Mouse (Mus musculus): ENCODE results near the gene Tanc1.

Gene Tanc1

GRCm38 (mm10) chr2:59675270-59675995, 63.6 kb downstream of the Tanc1 start:
- TF ChIP-seq CTCF (conservative IDR thresholded peaks at IDR 0.05; ENCODE audit: low read length) (no peak), NANOG (IDR thresholded peaks at IDR 0.05; ENCODE audit: borderline replicate concordance, low read length) (no peak), POU5F1 (IDR thresholded peaks at IDR 0.05; ENCODE audit: borderline replicate concordance, low read length) (no peak)
- H3K4me1 ChIP-seq (replicated peaks; ENCODE audit: low read depth, low read length): peaks cover 97% of the 10 kb centered on the region
- peak overlapping the region; percentile 51 for H3K4me3 ChIP-seq (replicated peaks; ENCODE audit: low read length)
- H3K9me3 ChIP-seq (ENCODE audit: low read length): no peaks in the 10 kb centered on the region
- peaks cover 8% of the 10 kb centered on the region; the same call in 1 of the 2 replicates for H3K36me3 ChIP-seq (ENCODE audit: insufficient read depth, low read length)
- no peaks in the 10 kb centered on the region for H3K27me3 ChIP-seq (ENCODE audit: insufficient read depth, low read length)

DNA sequence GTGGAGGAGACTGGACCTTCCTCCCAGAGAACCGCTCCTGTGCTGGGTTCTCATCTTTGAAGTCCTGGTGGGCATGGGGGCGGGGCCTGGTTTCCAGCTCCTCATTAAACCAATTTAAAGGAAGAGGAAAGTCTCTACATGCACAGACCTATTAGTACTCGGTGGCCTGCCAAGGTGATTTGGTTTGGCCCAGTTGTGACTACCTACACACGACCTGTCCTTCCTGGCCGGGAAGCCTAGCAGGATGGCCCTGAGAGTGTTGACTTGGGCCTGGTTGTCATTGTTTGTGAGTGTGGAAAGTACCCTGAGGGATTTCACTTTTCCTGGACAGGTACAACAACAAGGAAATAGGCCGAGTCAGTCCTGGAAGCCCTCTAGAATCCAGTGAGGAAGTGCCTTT, 64.2 kb downstream of the Tanc1 start:
- Histone ChIP-seq H3K4me1 (replicated peaks; ENCODE audit: low read depth, low read length) (peaks cover 97% of the 10 kb centered on the region), H3K27me3 (ENCODE audit: insufficient read depth, low read length) (no peaks in the 10 kb centered on the region), H3K9me3 (ENCODE audit: low read length) (no peaks in the 10 kb centered on the region), H3K4me3 (replicated peaks; ENCODE audit: low read length) (peak overlapping the region; percentile 51; the same call in 1 of the 2 replicates), H3K36me3 (ENCODE audit: insufficient read depth, low read length) (peaks cover 11% of the 10 kb centered on the region; the same call in 1 of the 2 replicates)
- TF ChIP-seq POU5F1 (IDR thresholded peaks at IDR 0.05; ENCODE audit: borderline replicate concordance, low read length) (no peak), CTCF (conservative IDR thresholded peaks at IDR 0.05; ENCODE audit: low read length) (no peak), NANOG (IDR thresholded peaks at IDR 0.05; ENCODE audit: borderline replicate concordance, low read length) (no peak)

DNA sequence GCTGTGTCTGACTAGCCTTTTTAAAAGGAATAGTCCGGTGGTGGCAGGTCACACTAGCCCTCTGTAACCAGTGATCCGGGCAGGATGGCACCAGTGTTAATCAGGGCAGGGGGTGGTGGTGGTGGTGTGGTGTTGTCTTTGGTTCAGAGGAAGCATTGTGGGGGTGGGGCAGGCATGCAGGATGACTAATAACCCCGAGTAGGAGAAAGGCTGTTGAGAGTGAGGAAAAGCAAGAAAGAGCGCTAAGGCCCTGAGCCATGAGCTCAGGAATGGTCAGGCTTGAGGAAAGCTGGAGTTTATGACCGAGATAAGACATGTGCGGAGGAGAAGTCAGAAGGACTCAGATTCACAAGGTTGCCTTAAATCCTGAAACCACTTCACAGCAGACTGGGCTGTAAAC, 64.6 kb downstream of the Tanc1 start:
- Histone ChIP-seq H3K36me3 (ENCODE audit: insufficient read depth, low read length) (peaks cover 11% of the 10 kb centered on the region; the same call in 1 of the 2 replicates), H3K4me1 (replicated peaks; ENCODE audit: low read depth, low read length) (peaks cover 97% of the 10 kb centered on the region), H3K27me3 (ENCODE audit: insufficient read depth, low read length) (no peaks in the 10 kb centered on the region), H3K9me3 (ENCODE audit: low read length) (no peaks in the 10 kb centered on the region), H3K4me3 (replicated peaks; ENCODE audit: low read length) (peak overlapping the region; percentile 51; the same call in 1 of the 2 replicates)
- TF ChIP-seq CTCF (conservative IDR thresholded peaks at IDR 0.05; ENCODE audit: low read length) (no peak), POU5F1 (IDR thresholded peaks at IDR 0.05; ENCODE audit: borderline replicate concordance, low read length) (no peak), NANOG (IDR thresholded peaks at IDR 0.05; ENCODE audit: borderline replicate concordance, low read length) (no peak)

DNA sequence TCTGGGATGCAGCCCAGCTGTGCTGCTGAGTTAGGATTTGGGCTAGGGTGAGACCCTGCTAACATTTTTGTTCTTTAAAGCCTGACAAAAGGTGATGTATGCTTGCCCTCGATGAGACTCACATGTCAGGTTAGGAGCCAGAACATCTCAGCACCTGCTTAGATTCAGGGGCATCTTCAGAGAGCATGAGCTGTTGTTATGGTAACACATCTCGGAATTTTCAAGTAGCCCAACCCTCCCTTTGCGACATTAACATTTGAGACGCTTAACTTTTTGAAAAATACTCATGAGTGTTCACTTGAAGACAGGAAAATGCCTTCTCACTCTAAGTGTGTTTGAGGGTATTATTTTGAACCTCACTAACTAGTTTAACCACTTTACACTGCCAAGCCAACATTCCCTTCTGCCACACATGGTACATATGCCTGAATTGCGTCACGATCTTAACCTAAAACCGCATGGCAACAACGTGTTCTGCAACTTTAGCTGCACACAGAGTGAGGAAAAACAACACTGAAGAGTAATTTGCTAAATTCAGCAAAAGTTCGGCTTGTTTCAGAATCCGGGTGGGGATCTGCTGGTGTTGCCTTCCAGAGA, 67.7 kb downstream of the Tanc1 start:
- Histone ChIP-seq H3K27me3 (ENCODE audit: insufficient read depth, low read length) (no peaks in the 10 kb centered on the region), H3K4me3 (replicated peaks; ENCODE audit: low read length) (peak overlapping the region; percentile 23; the same call in 1 of the 2 replicates), H3K36me3 (ENCODE audit: insufficient read depth, low read length) (0 out of 2 replicates have a peak, but pooled peaks cover 20% of the 10 kb centered on the region), H3K4me1 (replicated peaks; ENCODE audit: low read depth, low read length) (peaks cover 93% of the 10 kb centered on the region), H3K9me3 (ENCODE audit: low read length) (no peaks in the 10 kb centered on the region)
- no peak for TF ChIP-seq NANOG (IDR thresholded peaks at IDR 0.05; ENCODE audit: borderline replicate concordance, low read length)
- TF ChIP-seq POU5F1 (IDR thresholded peaks at IDR 0.05; ENCODE audit: borderline replicate concordance, low read length): no peak
- no peak for TF ChIP-seq CTCF (conservative IDR thresholded peaks at IDR 0.05; ENCODE audit: low read length)

DNA sequence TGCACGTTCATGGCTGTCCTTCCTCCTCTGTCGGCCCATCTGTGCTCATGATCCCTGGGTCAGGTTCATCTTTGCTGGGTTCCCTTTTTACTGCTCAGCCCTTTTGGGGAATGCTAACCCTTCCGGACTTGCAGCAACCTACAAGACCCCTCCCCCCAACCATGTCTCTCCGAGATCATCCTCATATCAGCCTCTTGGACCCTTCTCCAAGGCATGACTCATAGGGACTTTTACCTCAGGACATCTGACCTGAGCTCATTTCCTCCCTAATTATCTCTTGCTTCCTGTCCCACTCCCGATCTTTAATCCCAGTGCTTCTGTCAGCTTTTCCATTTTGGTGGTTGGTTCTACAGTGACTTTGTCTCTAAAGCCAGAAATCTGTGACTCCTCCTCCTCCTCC, 68.9 kb downstream of the Tanc1 start:
- peaks cover 92% of the 10 kb centered on the region for H3K4me1 ChIP-seq (replicated peaks; ENCODE audit: low read depth, low read length)
- H3K4me3 ChIP-seq (replicated peaks; ENCODE audit: low read length): no peak overlapping the region
- no peaks in the 10 kb centered on the region for H3K27me3 ChIP-seq (ENCODE audit: insufficient read depth, low read length)
- no peaks in the 10 kb centered on the region for H3K9me3 ChIP-seq (ENCODE audit: low read length)
- no peak for TF ChIP-seq POU5F1 (IDR thresholded peaks at IDR 0.05; ENCODE audit: borderline replicate concordance, low read length)
- TF ChIP-seq CTCF (conservative IDR thresholded peaks at IDR 0.05; ENCODE audit: low read length): no peak
- no peak for TF ChIP-seq NANOG (IDR thresholded peaks at IDR 0.05; ENCODE audit: borderline replicate concordance, low read length)
- 0 out of 2 replicates have a peak, but pooled peaks cover 20% of the 10 kb centered on the region for H3K36me3 ChIP-seq (ENCODE audit: insufficient read depth, low read length)

DNA sequence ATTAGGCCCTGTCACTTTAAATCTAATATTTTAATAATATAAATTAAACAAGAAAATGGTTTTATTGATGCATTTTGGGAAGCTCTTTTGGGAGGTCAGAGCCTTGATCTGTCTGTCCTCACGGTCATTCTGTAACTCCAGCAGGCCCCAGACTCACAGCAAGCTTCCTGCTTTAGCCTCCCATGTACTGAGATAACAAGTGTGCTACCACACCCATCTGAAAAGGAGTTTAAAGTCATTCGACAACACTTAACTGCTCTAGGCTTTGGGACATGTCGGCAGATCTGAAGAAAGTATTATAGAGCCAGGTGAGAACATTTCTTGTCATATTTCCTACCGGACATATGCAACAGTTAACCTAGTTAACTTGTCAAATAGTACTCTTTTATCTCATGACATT, 69.3 kb downstream of the Tanc1 start:
- Histone ChIP-seq H3K27me3 (ENCODE audit: insufficient read depth, low read length) (no peaks in the 10 kb centered on the region), H3K36me3 (ENCODE audit: insufficient read depth, low read length) (0 out of 2 replicates have a peak, but pooled peaks cover 20% of the 10 kb centered on the region), H3K4me1 (replicated peaks; ENCODE audit: low read depth, low read length) (peaks cover 92% of the 10 kb centered on the region), H3K4me3 (replicated peaks; ENCODE audit: low read length) (no peak overlapping the region), H3K9me3 (ENCODE audit: low read length) (no peaks in the 10 kb centered on the region)
- TF ChIP-seq CTCF (conservative IDR thresholded peaks at IDR 0.05; ENCODE audit: low read length) (no peak), NANOG (IDR thresholded peaks at IDR 0.05; ENCODE audit: borderline replicate concordance, low read length) (no peak)

DNA sequence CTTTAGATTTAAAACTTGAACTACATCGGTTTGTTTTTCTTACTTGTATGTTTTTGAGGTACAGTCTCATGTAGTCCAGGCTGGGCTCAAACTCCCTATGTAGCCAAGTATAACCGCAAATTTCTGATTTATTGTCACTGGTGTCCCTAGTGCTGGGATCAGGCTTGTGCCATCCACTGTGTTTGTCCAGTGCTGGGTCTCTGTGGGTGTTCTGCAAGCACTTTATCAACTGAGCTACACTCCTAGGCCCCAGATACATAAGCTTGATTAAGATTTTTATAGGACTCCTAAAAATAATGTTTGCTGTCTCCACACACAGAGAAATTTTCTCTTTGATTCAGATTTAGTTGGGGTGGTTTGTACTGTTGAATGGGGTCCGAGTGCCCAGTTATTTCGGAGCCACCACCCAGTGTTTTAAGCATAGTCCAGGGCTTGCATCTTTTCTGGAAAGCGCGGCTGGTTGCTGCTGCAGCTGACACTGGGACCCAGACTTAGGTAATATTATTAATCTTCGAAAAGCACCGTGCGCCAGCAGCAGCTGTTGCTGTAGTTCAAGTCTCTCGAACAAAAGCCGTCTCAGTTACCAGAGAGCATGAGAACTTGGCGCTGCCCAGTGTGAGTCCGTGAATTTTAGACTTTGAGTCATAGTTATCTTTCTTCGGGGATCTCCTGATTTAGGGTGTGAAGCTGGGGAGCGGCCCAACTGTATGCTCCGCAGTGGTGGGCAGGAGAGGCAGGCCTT, 73.2 kb downstream of the Tanc1 start:
- TF ChIP-seq POU5F1 (IDR thresholded peaks at IDR 0.05; ENCODE audit: borderline replicate concordance, low read length): no peak
- TF ChIP-seq NANOG (IDR thresholded peaks at IDR 0.05; ENCODE audit: borderline replicate concordance, low read length): no peak
- TF ChIP-seq CTCF (conservative IDR thresholded peaks at IDR 0.05; ENCODE audit: low read length): no peak
- H3K4me1 ChIP-seq (replicated peaks; ENCODE audit: low read depth, low read length): peaks cover 88% of the 10 kb centered on the region
- no peaks in the 10 kb centered on the region for H3K9me3 ChIP-seq (ENCODE audit: low read length)
- peaks cover 26% of the 10 kb centered on the region for H3K36me3 ChIP-seq (ENCODE audit: insufficient read depth, low read length)
- no peak overlapping the region for H3K4me3 ChIP-seq (replicated peaks; ENCODE audit: low read length)
- no peaks in the 10 kb centered on the region for H3K27me3 ChIP-seq (ENCODE audit: insufficient read depth, low read length)

- Histone ChIP-seq H3K9me3 (ENCODE audit: low read length) (no peaks in the 10 kb centered on the region), H3K4me1 (replicated peaks; ENCODE audit: low read depth, low read length) (peaks cover 82% of the 10 kb centered on the region), H3K27me3 (ENCODE audit: insufficient read depth, low read length) (no peaks in the 10 kb centered on the region), H3K4me3 (replicated peaks; ENCODE audit: low read length) (no peak overlapping the region), H3K36me3 (ENCODE audit: insufficient read depth, low read length) (peaks cover 32% of the 10 kb centered on the region)
- no peak for TF ChIP-seq CTCF (conservative IDR thresholded peaks at IDR 0.05; ENCODE audit: low read length)
- no peak for TF ChIP-seq POU5F1 (IDR thresholded peaks at IDR 0.05; ENCODE audit: borderline replicate concordance, low read length)
- no peak; the same call in 1 of the 2 replicates for TF ChIP-seq NANOG (IDR thresholded peaks at IDR 0.05; ENCODE audit: borderline replicate concordance, low read length)
Measured at GRCm38 (mm10) chr2:59685606-59685950, 73.7 kb downstream of the Tanc1 start.

All from E14TG2a.4 (cell line).